Mouse (Mus musculus): ENCODE data around the gene Rpl36a-ps1.
"Not testable (repeated sequence)": the region's sequence is repeated elsewhere in the genome, so short reads cannot be mapped to it uniquely, and the experiment has no call there.

Rpl36a-ps1 gene

DNA sequence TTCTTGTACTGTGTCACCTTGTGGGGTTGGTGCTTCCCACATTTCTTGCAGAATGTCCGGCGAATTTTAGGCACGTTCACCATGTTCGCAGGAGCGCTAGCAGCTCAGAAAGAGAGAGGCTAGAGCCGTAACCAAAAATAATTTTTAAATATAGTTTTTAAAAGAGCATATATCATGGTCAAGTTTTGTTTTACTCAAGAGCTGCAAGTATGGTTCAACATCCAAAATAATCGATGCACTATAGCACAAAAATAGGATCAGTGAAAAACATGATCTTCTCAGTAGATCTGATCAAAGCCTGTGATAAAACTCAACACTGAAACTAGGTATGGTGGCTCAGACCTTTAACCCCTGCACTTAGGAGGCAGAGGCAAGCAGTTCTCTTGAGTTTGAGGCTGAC is at the start of gene Rpl36a-ps1:
Gene Rpl36a-ps1, minus strand, starts transcription at position 101 of the 400 bp plus-strand sequence.
- DNase-seq (ENCODE audit: low spot score) = no peak

GRCm38 (mm10) chr14:99043499-99043898 is 49.4 kb upstream of the Rpl36a-ps1 start:
- DNase-seq (ENCODE audit: low spot score) = no peak

GRCm38 (mm10) chr14:99041416-99041815 is 47.3 kb upstream of the Rpl36a-ps1 start:
- DNase-seq (ENCODE audit: low spot score) = no peak

DNA sequence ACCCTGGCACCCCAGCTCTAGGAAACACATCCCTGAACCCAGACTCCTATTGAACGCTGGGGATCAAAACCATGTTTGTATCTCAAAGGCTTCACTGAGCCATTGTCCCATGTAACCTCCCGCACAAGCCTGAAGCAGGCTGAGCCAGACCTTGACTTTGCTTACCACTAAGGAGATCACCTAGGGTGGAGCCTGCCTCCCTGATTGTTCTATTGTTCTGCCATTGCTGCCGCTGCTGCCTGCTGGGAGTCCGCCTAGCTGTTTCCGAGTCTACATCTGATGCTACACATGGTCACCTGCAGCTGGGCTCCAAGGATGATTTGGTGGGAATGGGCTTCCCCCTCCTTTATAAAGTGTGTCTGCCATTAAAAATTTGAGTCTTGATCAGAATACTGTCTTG is 45.2 kb upstream of the Rpl36a-ps1 start:
- DNase-seq (ENCODE audit: low spot score) = not testable (repeated sequence)

GRCm38 (mm10) chr14:99037703-99038102 is 43.6 kb upstream of the Rpl36a-ps1 start:
- no peak for DNase-seq (ENCODE audit: low spot score)

GRCm38 (mm10) chr14:99036039-99036438 is 41.9 kb upstream of the Rpl36a-ps1 start:
- DNase-seq (ENCODE audit: low spot score) = no peak

- DNase-seq (ENCODE audit: low spot score) = not testable (repeated sequence)
Observed at GRCm38 (mm10) chr14:99034851-99035250, 40.7 kb upstream of the Rpl36a-ps1 start.

- no peak for DNase-seq (ENCODE audit: low spot score)
Observed at GRCm38 (mm10) chr14:99032596-99032995, 38.5 kb upstream of the Rpl36a-ps1 start.

DNA sequence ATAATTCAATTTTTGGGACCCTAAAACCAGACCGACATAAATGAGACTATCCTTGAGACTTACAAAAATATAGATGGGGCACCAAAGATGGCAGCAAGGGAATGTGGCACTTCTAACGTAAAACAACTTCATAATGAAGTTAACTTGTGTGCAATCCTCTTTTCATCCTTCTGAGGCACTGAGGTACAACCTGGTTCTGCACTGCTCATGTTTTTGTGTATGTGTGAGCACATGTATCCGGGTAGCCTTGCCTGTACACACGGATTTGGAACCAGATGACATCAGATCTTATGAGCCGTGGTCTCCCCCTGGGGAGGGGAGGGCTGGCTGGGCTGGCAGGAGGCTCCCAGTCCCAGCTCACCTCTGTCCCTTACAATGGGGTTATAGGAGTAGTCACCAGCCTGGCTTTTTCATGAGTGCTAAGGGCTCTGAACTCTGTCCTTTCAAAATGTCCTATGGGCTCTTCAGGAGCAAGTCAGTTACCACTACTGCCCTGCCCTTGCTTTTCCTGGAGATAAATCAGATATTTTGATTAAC is 37.3 kb upstream of the Rpl36a-ps1 start:
- no peak for DNase-seq (ENCODE audit: low spot score)

GRCm38 (mm10) chr14:99029987-99030386 is 35.9 kb upstream of the Rpl36a-ps1 start:
- DNase-seq (ENCODE audit: low spot score) = no peak

- DNase-seq (ENCODE audit: low spot score) = peak; percentile 46
Observed at GRCm38 (mm10) chr14:99022346-99023086, 28.4 kb upstream of the Rpl36a-ps1 start.

GRCm38 (mm10) chr14:99019136-99019808 is 25.2 kb upstream of the Rpl36a-ps1 start:
- DNase-seq (ENCODE audit: low spot score) = no peak

GRCm38 (mm10) chr14:99018691-99019090 is 24.6 kb upstream of the Rpl36a-ps1 start:
- DNase-seq (ENCODE audit: low spot score) = no peak

GRCm38 (mm10) chr14:99010920-99011313 is 16.8 kb upstream of the Rpl36a-ps1 start:
- no peak for DNase-seq (ENCODE audit: low spot score)

DNA sequence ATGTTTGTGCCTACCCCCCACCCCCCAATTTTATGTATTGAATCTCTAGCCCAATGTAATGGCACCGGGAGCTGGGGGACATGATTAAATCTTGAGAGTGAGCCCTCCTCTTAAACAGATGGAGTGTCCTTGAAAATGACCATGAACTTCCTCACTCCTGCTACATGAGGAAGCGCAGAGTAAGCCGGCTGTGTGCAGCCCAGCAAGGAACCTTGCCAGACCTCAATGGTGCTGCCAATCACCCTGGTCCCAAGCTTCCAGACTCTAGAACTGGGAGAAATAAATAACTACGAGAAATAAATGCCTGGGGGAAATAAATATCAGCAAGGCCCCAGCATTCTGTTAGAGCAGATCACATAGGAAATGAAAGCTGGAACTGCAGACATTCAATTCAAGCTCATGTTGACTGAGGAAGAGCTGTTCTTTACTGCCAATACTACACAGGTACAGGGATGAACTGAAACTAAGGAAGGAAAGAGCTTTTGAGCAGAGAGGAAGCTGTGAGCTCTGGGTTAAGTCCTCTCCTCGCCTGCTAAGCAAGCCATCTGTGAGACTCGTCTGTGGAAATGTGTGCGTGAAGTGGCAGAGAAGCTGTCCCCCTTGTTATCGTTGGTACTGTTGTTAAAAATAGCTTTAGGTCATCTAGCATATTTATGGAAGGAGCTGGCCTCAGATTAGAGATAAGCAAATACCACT is 16.3 kb upstream of the Rpl36a-ps1 start:
- no peak for DNase-seq (ENCODE audit: low spot score)

GRCm38 (mm10) chr14:98992482-98992881 is 1.6 kb downstream of the Rpl36a-ps1 start:
- DNase-seq (ENCODE audit: low spot score) = no peak

GRCm38 (mm10) chr14:98990636-98991035 is 3.5 kb downstream of the Rpl36a-ps1 start:
- DNase-seq (ENCODE audit: low spot score) = no peak

GRCm38 (mm10) chr14:98989818-98990217 is 4.3 kb downstream of the Rpl36a-ps1 start:
- DNase-seq (ENCODE audit: low spot score) = no peak

DNA sequence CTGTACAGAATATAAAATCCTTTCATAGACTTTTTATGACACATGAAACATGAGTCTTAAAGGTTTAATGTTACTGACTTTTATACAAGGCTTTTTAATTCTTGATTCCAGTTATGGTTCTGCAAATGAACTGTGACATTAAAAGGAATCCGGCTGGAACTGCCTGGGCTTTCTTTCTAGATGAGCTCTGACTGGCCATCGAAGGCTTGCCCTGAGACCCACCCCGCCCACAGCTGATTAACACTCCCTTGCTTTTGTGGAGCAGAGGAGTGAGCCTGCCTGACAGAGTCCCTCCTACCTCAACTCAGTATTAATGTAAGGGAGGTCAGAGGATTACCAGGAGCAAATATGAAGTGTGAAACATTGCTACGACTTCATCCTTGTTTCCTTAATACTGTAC is 22.2 kb downstream of the Rpl36a-ps1 start:
- peak; percentile 38 for DNase-seq (ENCODE audit: low spot score)

GRCm38 (mm10) chr14:98958978-98959658 is 35.0 kb downstream of the Rpl36a-ps1 start:
- DNase-seq (ENCODE audit: low spot score) = peak; percentile 59

DNA sequence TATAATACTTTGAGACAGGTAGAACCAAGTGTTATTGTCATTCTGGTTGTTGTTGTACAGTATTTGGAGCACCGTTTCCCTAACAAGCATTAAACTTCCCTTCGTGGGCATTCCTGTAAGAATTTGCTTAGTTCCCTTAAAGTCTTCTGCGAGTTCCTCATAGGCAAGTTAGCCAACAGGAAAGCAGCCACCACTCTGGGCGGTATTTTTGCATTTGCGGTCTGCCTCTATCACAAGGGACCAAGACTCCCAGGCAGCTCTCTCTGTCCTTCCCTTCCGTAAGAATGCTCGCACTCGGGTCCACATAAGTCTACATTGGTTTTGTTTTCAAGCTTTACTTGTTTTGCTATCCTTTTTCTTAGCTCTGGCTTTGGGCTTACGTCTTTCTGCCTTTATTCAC is 37.3 kb downstream of the Rpl36a-ps1 start:
- DNase-seq (ENCODE audit: low spot score) = no peak

- no peak for DNase-seq (ENCODE audit: low spot score)
Observed at GRCm38 (mm10) chr14:98952441-98952840, 41.7 kb downstream of the Rpl36a-ps1 start.

Data from retina, embryonic 14.5 days (tissue).